Mouse (Mus musculus) retina, postnatal 7 days (tissue): ENCODE results near the gene Tia1.

Experiments used
- DNase-seq: peaks from one replicate; pipeline ENCODE4 v3.0.0-alpha.2; 2012; ENCODE audit warnings: low read depth, low spot score

Gene Tia1

GRCm38 (mm10) chr6:86431531-86431930 lies 27.5 kb downstream of the Tia1 start:
- DNase-seq: no peak

DNA sequence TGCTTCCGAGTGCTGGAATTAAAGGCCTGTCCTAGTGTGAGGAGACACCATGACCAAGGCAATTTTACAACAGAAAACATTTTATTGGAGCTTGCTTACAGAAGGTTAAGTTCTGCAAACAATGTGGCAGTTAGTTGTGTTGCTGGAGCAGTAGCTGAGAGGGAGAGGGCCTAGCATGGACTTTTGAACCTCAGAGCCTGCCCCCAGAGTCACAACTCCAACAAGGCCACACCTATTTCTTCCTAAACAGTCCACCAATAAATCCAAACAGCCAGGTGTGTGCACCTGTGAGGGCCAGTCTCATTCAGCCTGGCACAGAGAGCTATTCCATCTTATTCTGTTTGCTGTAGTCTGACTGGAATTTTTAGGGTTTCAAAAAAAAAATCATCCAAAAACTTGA lies 29.7 kb downstream of the Tia1 start:
- DNase-seq: no peak

DNA sequence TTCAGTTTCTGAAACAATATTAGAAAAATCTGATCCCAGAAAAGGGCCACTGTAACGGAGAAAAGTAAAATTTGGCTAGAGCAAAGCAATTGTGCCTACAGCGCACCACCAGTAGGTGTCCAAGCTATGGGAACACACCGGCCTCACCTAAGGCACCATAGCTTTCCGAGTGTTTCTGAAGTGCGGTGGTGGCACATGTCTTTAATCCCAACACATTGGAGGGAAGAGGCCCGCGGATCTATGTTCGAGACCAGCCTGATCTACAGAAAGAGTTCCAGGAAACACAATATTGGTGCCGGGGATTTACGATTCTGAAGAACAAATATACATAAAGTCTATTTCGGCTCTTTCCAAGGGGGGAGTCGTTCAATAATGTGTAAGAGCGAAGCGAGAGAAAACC lies 33.7 kb downstream of the Tia1 start:
- peak; percentile 30 for DNase-seq

DNA sequence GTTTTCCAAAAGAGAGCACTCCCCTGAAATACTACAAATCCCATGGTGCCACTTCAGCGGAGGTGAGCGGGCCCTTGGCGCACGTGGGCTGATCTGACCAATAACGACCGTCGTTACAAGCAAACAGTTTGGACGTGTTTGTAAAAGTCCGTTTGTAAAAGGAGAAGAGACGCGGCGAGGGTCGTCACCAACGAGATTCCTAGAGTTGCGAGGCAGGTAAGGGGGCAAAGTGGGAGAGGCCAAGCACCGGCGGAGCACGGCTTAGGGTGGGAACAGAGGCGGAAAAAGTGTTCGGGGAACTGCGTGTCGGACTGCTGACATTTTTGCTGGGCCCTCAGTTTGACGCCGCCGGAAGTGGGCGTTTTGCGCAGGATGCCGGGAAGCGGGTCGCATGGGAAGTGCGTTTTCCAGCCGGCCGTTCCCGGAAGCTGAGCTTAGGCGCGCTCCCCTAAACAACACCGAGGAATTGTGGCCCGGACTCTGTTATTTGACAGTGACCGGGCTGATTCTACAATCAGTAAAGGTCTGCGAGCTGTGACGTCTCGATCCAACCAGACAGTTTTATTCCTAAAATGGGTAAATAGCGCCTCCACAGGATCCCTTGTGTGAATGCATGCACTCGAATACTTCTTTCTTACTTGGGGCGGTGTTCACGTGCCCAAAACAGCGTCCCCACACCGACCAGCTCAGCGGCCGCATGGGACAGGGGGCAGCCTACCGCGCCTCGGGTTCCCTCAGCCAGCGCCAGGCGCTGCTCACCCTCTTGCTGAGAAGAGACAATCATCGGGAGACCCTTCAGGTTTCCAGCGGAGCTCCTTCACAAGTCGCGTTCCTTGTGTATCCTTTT lies 34.5 kb downstream of the Tia1 start, which contains the start of gene C87436:
TSS of gene C87436 (plus strand) at position 103 of the 847 bp plus-strand sequence.
- peak; percentile 89 for DNase-seq

- no peak for DNase-seq
These were observed 35.1 kb downstream of the Tia1 start for GRCm38 (mm10) chr6:86439119-86439496.

- no peak for DNase-seq
These were observed 35.5 kb downstream of the Tia1 start for GRCm38 (mm10) chr6:86439531-86439930.

DNA sequence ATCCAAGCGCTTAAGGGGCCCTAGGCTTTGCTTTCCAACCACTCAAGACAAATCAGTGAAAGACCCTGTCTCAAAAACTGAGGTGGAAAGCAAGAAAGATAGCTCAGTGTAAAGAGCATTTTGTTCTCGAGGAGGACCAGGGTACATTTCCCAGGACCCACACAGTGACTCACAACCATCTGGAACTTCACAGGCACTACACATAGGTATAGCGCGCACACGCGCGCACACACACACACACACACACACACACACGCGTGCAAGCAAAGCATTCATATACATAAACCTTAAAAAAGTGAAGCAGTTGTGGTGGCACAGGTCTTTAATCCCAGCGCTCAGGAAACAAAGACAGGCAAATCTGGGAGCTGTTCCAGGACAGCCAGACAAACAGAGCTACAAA lies 37.6 kb downstream of the Tia1 start:
- no peak for DNase-seq

- no peak for DNase-seq
These were observed 41.5 kb downstream of the Tia1 start for GRCm38 (mm10) chr6:86445551-86445950.

DNA sequence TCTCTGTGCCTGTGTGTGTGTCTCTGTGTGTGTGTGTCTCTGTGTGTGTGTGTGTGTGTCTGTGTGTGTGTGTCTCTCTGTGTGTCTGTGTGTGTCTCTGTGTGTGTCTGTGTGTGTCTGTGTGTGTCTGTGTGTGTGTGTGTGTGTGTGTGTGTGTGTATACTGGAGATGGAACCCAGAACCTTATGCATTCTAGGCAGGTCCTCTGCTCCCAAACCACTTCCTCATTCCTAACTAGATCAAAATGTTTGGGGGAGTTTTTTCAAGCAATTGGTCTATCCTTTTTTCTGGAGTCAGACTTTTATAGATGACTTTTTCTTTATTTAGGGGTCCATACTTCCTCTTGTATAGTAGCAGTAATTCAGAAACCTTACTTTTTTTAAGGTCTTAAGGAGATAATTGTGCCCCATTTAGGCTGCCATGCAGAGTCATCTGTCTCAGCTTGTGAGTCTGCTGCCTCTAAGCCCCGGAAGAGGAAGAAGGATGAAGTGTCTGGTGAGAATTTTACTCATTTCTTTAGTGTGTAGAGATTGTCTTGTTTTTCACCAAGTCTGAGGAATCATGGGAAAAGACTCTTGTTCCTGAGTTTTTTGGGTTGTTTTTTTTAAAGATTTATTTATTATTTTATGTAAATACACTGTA lies 43.0 kb downstream of the Tia1 start:
- no peak for DNase-seq

DNA sequence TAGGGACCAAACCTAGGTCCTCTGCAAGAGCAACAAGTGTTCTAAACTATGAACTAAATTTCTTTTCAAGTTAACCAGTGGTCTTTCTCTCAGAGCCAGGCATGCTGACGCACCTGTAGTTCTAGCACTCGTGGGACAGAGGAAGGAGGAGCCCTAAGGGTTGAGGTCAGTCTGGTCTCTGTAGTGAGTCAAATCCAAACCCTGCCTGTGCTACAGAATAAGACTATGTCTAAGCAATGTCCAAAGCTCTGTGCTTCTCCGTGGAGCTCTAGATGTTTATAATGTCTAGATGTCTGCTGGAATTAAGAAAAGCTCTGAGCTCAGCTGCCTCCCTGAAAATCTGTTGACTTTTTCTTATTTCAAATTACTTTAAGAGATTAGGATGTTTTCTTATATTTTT lies 52.7 kb downstream of the Tia1 start:
- DNase-seq: no peak

DNA sequence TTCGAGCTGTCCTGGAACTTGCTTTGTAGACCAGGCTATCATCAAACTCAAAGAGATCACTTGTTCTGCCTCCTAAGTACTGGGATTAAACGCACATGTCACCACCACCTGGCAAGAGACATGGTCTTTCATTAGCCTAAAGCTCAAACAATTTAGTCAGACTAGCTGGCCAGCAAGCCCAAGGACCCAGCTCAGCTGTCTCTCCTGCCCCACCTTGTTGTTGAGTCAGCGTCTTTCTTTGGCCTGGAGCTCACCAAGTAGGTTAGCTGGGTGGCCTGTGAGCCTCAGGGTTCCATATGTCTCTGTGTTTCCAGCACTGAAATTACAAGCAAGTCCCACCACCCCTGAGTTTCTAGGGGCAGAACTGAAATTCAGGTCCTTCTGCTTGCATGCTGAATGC lies 59.1 kb downstream of the Tia1 start:
- DNase-seq: no peak

DNA sequence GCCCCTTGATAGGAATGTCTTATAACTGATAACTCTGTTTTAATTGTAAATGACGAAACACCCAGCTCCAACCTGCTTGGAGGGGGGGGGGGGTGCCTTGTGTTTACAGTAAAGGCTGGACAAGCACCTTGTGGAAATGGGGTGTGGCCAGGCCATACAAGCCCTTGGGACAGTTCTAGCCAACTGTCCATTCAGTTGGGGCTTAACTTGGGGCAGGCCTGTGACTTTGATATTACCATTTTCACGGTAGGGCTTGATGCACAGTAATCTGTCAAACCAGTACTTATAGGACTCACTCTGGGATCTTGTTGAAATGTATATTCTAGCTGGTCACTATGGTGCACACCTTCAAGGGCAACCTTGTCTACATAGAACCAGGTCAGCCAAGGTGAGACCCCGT lies 67.3 kb downstream of the Tia1 start:
- no peak for DNase-seq

GRCm38 (mm10) chr6:86471760-86472099 lies 67.7 kb downstream of the Tia1 start:
- DNase-seq: no peak

DNA sequence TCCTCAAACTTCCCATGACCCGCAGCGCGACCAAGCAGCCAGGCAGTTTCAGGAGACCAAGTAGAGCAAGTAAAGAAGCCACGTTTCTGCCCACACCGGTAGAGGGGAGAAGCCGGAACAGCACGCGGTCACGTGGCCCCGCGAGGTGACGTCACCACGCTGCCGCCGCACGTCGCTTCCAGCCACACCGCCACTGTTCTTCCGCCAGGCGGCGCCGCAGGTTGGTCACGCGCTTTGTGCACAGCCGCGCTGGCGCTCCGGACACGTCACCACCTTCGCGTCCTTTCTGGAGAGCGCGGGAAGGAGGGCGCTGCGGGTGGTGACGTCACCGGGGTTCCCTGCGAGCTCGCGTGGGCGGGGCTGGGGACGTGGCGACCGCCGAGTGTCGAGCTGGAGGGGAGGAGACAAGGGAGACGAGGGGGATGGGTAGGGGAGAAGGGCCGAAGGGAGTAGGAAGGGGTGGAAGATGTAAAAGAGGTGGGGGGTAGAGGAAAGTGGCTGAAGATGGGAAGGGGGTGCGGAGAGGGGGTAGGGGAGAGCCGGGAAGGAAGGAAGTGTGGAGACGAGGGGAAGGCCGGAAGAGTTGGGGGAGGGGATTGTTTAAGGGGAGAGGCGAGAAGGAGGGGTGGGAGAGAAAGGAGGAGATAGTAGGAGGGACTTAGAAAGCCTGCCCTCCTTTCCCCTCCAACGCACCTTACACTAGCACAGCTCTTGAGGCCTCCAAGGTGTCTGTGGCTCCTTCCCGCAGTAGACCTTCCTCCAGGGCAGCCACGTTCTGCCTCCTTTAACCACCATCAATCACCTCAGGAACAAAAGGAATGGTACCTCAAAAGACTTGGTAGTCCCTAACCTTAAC lies 68.3 kb downstream of the Tia1 start:
- DNase-seq: peak; percentile 100

DNA sequence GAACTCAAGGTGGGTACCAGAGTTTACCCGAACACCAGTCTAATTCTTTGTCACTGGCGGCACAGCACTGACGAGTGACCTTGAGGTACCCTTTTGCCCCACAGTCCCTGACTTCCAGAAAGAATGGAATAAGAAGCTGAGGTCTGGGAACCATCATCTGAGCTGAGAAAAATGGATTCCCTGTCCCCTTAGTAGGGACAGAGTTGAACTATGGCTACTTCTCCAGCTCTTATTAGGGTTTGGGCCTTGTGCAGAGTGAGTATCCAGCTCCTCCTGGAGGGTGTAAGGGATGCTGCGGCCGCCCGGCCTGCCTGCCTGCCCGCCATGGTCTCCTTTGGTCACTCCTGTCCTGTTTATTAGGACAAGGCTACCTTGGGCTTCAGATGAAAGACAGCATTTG lies 69.1 kb downstream of the Tia1 start:
- DNase-seq: no peak

DNA sequence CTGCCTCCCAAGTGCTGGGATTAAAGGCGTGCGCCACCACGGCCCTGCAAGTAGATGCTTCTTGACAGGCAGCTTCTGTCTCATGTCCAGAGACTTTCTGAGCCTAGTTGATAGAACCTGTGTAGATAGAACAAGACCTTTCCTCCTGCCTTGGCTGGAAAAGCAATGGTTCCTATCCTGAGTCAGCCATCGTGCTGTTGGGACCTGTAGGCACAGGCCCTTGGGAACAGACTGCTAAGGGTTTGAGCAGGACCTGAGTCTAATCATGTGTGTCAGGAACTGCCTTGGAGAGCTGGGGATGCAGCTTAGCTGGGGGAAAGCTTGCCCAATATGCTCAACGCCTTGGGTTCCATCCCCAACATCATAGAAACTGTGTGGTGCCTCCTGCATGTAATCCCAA lies 70.1 kb downstream of the Tia1 start:
- no peak for DNase-seq

GRCm38 (mm10) chr6:86474646-86475181 lies 70.7 kb downstream of the Tia1 start:
- no peak for DNase-seq

GRCm38 (mm10) chr6:86475462-86476167 lies 71.6 kb downstream of the Tia1 start:
- DNase-seq: no peak

DNA sequence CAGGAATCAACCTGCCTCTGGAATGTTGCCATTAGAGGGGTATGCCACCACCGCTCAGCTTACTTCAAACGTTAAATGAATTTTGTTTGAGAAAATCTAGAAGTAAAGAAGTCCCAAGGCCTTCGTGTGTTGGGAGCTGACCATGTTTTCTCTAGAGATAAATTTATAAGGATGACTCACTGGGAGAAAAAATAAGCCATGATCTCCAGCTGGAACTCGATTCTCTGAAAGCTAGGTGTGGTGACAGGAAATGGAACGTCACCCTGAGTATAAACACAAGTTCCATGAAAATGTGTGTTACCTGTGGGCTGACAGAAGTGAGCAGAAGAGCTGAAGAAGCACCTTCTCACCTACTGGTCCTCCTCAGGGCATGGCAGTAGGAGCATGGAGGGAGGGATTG lies 72.9 kb downstream of the Tia1 start:
- DNase-seq: no peak

DNA sequence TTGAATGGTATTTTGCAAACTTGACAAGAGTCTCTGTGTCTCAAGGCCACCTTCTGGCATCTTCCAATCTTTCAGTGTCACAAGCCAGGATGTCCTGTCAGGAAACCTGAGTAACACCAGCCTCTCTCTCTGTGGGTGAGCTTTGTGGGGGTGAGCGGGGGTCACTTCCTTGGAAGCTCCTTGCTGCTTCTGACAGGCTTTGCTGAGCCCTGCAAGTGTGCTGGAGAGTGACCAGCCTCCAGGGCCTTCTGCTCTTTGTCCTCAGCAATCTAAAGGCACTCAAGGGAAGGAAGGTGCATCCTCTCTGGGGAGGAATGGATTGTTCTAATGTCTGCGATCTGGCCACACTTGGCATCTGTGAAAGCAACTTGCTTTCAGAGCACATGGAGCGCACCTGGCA lies 75.3 kb downstream of the Tia1 start:
- no peak for DNase-seq

- no peak for DNase-seq
These were observed 75.8 kb downstream of the Tia1 start for GRCm38 (mm10) chr6:86479816-86480188.
